Mouse (Mus musculus): ENCODE results near the gene Aldh16a1.
"Not testable (repeated sequence)": the region's sequence is repeated elsewhere in the genome, so short reads cannot be mapped to it uniquely, and the experiment has no call there.

The Aldh16a1 gene

DNA sequence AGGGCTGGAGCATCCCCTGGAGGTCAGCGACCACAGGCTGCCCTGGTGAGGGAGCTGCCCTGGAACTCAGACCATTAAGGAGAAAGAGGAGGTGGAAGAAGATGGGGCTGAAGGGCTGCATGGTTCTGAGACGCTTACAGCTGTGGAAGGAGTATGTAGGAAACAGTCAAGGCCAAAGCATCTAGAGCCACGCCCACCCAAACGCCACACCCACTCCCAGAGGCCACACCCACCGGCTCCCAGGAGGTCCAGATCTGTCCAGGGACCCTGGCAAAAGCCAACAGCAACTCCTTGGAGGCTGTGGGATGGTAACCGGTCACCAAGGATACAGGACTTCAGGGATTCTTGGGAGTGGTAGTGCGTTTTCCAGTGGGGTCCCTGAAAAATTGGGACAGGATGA lies 24.2 kb upstream of the Aldh16a1 start:
- DNase-seq: no peak

DNA sequence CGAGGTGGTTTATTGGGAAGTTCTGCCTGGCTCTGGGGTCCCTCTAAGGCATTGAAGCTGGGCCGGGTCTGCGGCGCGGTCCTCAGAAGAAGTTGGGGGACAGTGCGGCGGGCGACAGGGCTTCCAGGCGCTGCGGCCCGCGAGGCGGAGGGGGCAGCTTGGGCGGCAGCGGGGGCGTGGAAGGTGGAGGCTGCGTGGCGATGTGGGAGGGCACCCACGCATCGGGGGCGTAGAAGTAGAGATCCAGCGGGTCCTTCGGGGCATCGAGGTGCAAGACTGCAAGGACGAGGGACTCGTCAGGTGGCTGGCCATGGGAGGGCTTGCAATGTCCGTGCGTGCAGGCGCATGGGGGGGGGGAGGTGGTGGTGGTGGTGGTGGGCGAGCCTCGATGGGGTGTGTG lies 22.0 kb upstream of the Aldh16a1 start:
- no peak for DNase-seq

DNA sequence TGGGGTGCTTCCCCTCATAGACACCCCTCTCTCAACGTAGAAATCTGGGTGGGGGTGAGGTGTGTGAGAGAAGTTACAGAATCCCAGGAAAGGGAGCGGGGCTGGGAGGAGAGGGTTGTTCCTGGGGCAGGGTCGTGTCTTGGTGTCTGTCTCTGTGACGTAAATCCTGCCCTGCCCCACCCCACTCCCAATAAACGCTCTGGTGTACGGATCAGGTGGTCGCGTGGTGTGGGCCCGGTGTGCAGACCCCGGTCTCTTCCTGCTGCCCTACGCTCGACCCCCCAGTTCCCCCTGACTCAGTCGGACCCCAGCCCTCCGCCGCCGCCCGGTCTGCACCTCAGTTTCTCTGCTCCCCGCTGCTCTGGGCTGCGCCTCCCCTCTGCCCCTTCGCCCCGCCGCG lies 21.5 kb upstream of the Aldh16a1 start:
- DNase-seq: no peak

- no peak for DNase-seq
Measured at GRCm38 (mm10) chr7:45175398-45175797, 21.0 kb upstream of the Aldh16a1 start.

DNA sequence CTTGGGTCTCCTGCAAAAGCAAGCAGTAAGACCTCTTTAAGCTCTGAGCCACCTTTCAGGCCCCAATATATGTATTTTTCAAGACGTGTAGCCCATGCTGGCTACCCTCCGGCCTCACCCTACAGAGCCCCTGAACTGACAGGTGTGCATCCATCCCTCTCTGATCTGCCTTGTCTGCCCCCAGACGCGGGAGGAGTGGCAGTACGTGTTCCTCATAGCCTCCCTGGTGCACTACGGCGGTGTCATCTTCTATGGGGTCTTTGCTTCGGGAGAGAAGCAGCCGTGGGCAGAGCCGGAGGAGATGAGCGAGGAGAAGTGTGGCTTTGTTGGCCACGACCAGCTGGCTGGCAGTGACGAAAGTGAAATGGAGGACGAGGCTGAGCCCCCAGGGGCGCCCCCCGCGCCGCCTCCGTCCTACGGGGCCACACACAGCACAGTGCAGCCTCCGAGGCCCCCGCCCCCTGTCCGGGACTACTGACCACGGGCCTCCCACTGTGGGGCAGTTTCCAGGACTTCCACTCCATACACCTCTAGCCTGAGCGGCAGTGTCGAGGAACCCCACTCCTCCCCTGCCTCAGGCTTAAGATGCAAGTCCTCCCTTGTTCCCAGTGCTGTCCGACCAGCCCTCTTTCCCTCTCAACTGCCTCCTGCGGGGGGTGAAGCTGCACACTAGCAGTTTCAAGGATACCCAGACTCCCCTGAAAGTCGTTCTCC lies 20.3 kb upstream of the Aldh16a1 start:
- no peak for DNase-seq

DNA sequence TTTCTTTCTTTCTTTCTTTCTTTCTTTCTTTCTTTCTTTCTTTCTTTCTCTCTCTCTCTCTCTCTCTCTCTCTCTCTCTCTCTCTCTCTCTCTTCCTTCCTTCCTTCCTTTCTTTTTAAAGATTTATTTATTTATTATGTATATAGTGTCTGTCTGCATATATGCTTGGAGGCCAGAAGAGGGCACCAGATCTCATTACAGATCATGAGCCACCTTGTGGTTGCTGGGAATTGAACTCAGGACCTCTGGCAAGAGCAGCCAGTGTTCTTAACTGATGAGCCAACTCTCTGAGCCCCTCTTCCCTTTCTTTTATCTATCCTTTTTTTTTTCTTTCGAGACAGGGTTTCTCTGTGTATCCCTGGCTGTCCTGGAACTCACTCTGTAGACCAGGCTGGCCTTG lies 19.4 kb upstream of the Aldh16a1 start:
- DNase-seq: not testable (repeated sequence)

GRCm38 (mm10) chr7:45172974-45173373 lies 18.6 kb upstream of the Aldh16a1 start:
- no peak for DNase-seq

DNA sequence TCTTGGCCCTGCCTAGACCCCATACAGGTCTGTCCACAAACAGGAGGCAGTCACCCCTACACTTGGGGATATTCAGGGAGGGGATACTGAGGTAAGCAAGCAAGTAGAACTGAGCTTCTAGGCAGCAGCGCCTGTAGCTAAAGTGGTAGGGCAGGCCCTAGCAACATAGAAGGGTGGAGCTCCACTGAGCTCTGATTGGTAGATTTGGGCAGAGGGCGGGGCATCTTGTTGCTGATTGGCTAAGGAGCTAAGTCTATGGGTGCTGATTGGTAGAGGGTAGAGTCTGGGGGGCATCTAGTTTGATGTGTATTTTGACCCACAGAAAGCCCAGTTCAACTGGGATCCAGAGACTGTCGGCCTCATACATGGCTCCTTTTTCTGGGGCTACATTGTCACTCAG lies 15.1 kb upstream of the Aldh16a1 start:
- DNase-seq: no peak

DNA sequence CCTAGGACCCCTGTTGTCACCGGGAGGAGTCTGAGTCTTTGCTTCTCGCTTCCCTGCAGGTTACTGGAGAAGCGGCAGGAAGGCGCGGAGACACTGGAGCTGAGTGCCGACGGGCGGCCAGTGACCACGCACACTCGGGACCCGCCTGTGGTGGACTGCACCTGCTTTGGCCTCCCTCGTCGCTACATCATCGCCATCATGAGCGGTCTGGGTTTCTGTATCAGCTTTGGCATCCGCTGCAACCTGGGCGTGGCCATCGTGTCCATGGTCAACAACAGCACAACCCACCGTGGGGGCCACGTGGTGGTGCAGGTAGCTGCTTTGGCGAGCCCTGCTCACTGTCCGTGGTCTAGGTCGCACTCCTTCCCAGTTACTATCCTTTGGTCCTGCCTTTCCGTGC lies 14.3 kb upstream of the Aldh16a1 start:
- no peak for DNase-seq

GRCm38 (mm10) chr7:45167761-45168445 lies 13.5 kb upstream of the Aldh16a1 start:
- DNase-seq: no peak

- DNase-seq: no peak
Measured at GRCm38 (mm10) chr7:45166950-45167401, 12.6 kb upstream of the Aldh16a1 start.

GRCm38 (mm10) chr7:45165701-45166100 lies 11.3 kb upstream of the Aldh16a1 start:
- DNase-seq: no peak

DNA sequence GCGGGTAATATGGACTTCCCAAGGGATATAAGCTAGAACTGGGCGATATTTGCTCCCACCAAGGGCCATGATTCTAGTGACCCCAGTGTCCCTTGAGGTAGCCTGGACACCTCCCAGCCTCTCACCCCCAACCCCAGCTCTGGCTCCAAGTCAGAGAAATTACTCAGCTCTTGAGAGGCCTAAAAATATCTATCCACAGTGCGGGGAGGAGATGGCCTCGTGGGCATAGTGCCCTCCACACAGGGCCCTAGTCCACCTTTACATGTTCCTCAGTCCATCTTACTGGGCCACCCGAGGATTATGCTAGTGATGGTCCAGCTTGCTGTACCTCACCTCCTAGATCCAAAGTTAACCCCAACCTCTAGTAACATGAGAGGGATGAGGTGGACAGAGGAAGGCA lies 10.4 kb upstream of the Aldh16a1 start:
- no peak for DNase-seq

DNA sequence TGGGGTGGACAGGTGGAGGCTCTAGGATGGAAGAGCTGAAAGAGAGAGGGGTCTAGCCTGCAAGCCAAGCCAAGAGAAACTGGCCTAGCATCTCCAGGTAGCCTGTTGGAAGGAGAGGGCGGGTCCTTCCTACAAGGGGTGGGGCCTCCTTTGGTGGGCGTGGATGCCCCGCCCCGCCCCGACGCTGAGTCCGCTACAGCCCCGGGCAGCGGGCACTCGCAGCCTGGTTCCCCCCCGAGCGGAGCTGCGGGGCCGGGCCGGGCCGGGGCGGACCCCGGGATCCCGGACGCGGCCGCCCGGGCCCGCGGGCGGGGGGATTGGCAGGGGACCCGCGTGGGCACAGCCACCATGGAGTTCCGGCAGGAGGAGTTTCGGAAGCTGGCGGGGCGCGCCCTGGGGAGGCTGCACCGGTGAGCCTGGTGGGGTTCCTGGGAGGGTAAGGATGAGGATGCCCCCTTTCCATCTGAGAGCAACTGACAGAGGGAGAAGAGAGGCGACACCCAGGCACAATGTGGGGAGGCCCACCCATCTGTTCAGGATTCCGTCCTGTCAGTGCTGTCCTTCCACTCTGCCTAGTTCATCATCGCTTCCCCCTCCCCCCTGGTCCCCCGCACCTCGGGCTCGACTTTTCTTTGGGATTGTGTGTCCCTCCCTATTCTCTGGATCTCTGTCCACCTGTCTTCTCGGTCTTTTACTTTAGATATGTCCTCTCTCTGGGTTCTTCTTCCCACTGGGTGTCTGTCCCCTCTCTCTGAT lies 9.5 kb upstream of the Aldh16a1 start, which contains the start of gene Slc17a7:
Gene Slc17a7 (plus strand): TSS at position 215 of the 756 bp plus-strand sequence.
- peak; percentile 48 for DNase-seq

GRCm38 (mm10) chr7:45162996-45163615 lies 8.7 kb upstream of the Aldh16a1 start:
- DNase-seq: no peak

DNA sequence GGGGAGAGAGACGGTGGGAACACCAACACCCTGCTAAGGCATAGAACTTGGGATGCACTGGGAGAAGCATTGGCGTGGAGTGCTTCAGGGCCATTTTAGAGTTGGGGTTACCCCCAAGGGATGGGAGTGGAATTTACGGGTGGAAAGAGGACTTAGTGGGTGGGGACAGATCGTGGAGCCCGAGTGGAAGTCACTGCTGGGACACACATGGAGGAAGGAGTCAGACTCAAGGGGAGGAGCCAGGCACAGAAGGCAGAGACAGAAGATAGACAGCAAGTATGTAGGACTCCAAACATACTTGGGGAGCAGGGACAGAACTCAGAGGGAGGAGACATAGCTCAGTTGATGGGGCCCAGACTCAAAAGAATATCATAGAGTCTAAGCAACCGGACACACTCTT lies 8.2 kb upstream of the Aldh16a1 start:
- DNase-seq: no peak

- peak; percentile 97 for DNase-seq
Measured at GRCm38 (mm10) chr7:45161612-45162473, 7.5 kb upstream of the Aldh16a1 start.

DNA sequence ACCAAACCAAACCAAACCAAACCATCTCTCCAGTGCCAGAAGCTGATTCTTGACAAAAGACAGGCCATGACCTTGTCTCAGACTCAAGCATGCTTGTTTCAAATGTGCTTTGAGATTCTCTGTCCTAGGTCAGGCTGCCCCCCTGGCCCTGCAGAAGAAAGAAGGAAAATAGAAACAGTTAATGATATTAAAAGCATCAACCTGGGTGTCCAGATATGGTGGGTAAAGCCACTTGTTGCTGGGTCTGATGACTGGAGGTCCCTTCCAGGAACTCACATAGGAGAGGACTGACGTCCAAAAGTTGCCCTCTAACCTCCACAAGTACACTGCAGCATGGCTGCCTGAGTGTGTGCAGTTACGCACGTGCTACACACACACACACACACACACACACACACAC lies 6.5 kb upstream of the Aldh16a1 start:
- DNase-seq: no peak

- no peak for DNase-seq
Measured at GRCm38 (mm10) chr7:45160316-45160800, 6.0 kb upstream of the Aldh16a1 start.

- no peak for DNase-seq
Measured at GRCm38 (mm10) chr7:45158991-45159390, 4.6 kb upstream of the Aldh16a1 start.

DNA sequence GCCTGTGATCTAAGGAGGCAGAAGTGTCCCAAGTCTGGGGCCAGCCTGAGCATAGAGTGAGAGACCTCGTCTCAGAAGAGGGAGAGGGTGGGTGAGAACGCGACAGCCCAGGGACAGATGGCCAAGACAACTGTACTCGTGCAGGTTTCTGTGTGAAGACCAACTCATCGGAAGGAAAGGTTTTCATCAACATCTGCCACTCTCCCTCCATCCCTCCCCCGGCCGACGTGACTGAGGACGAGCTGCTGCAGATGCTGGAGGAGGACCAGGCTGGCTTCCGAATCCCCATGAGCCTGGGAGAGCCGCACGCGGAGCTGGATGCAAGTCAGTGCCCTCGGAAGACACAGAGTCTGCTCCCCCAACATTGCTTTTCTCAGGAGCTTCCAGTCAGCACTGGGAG lies 3.1 kb upstream of the Aldh16a1 start:
- no peak for DNase-seq

GRCm38 (mm10) chr7:45156206-45156605 lies 1.8 kb upstream of the Aldh16a1 start:
- no peak for DNase-seq

Data from right cerebral cortex, postnatal 4 days (tissue).